Mouse (Mus musculus) testis, adult 2 months (tissue): Measurements from ENCODE around the gene Fbxl14.

Source experiments
- CTCF ChIP-seq: fragments of 200-500 bp; IDR thresholded peaks from 2 replicates; pipeline ENCODE4 v1.5.1; 2012; ENCODE audit warnings: low read depth, mild to moderate bottlenecking, inconsistent platforms, low read length, moderate library complexity; ENCODE audit not compliant: control insufficient read depth, insufficient read depth, insufficient replicate concordance
- POLR2A ChIP-seq: fragments of 200-500 bp; IDR thresholded peaks from 2 replicates; pipeline ENCODE4 v1.6.1; 2012; ENCODE audit warnings: low read depth, mild to moderate bottlenecking, inconsistent platforms, low read length, moderate library complexity; ENCODE audit not compliant: control insufficient read depth

DNA sequence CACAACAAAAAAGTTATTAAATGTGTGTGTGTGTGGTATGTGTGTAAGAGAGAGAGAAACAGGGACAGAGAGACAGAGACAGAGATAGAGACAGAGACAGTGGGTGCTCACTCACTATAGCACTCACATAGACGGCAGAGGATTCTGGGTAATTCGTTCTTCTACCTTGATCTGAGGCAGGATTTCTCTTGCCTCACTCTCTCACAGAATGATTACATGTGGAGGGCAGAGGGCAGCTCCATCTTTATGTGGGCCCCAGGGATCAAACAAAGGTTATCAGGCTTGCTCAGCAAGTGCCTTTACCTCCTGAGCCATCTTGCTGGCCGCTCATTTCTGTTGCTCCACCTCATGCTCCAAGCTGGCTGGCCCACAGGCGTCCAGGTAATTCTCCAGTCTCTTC, 45.1 kb upstream of the Fbxl14 start:
- TF ChIP-seq CTCF (no peak), POLR2A (no peak)
